Mouse (Mus musculus) kidney, embryonic 16.5 days (tissue): ENCODE measurements around the gene Trmt1. TPM values are rescaled to one million over a fixed set of nuclear protein-coding genes. Genes with fewer than 3 reads are reported as not detected.
"Not testable (repeated sequence)": the region's sequence is repeated elsewhere in the genome, so short reads cannot be mapped to it uniquely, and the experiment has no call there.

Experiments
- ATAC-seq: fragments of 200-750 bp; cut with Nextera tagmentation; 2 replicates; pipeline ENCODE4 v1.8.0; 2017; ENCODE audit warnings: moderate TSS enrichment; ENCODE audit not compliant: low FRiP score, low TSS enrichment
- H3K27ac ChIP-seq: fragments of 300-500 bp; sonication (generic); 2 replicates; pipeline ENCODE4 v1.5.1; 2014; ENCODE audit warnings: low read length
- H3K27me3 ChIP-seq: fragments of 300-500 bp; sonication (generic); 2 replicates; pipeline ENCODE4 v1.6.1; 2014; ENCODE audit warnings: low read length, control low read depth, mixed read lengths; ENCODE audit not compliant: insufficient read depth
- H3K36me3 ChIP-seq: fragments of 300-500 bp; sonication (generic); 2 replicates; pipeline ENCODE4 v1.6.1; 2014; ENCODE audit warnings: low read length, control low read depth, mixed read lengths; ENCODE audit not compliant: insufficient read depth
- H3K4me1 ChIP-seq: fragments of 300-500 bp; sonication (generic); 2 replicates; pipeline ENCODE4 v1.6.1; 2014; ENCODE audit warnings: low read length, control low read depth, mixed read lengths; ENCODE audit not compliant: insufficient read depth
- H3K4me2 ChIP-seq: fragments of 300-500 bp; sonication (generic); replicated peaks from 2 replicates; pipeline ENCODE4 v1.6.1; 2014; ENCODE audit warnings: low read depth, low read length
- H3K4me3 ChIP-seq: fragments of 300-500 bp; sonication (generic); 2 replicates; pipeline ENCODE4 v1.5.1; 2014; ENCODE audit warnings: mild to moderate bottlenecking, low read length
- H3K9ac ChIP-seq: fragments of 300-500 bp; sonication (generic); replicated peaks from 2 replicates; pipeline ENCODE4 v1.6.1; 2014; ENCODE audit warnings: low read length
- H3K9me3 ChIP-seq: fragments of 300-500 bp; sonication (generic); 2 replicates; pipeline ENCODE4 v1.6.1; 2016; ENCODE audit warnings: low read length, control low read depth
- WGBS: fragments of 180-500 bp; shearing (Covaris S2); extraction: QIAGEN DNeasy Blood & Tissue Kit; methylation state at CpG from one replicate; pipeline ENCODE4 v1.1.7; 2014; 5-methylcytosine and 5-hydroxymethylcytosine counted together
- polyA plus RNA-seq: library from polyadenylated mRNA; unstranded; fragments of >200 nt; fragmentation: Nextera tagmentation; extraction: Ambion mirVana; gene quantifications from 2 replicates; pipeline ENCODE4 v1.2.1, GENCODE M21; 2015

Gene Trmt1
- polyA plus RNA-seq, 1 experiment from 2014 or later = 81.5 TPM

- Histone ChIP-seq H3K9me3 (no peaks in the 10 kb centered on the region), H3K4me2 (peak overlapping the region; percentile 72), H3K4me1 (peaks cover 19% of the 10 kb centered on the region), H3K27me3 (no peaks in the 10 kb centered on the region), H3K27ac (peak overlapping the region; percentile 97), H3K36me3 (0 out of 2 replicates have a peak, but pooled peaks cover 5% of the 10 kb centered on the region), H3K4me3 (peak overlapping the region; percentile 80), H3K9ac (peak overlapping the region; percentile 82)
- WGBS = under 1% methylated on average over 29 of the region's 29 CpGs
- peak; percentile 16; the same call in 1 of the 2 replicates for ATAC-seq
Observed at GRCm38 (mm10) chr8:84664566-84665384, 21.3 kb upstream of the Trmt1 start.

- Histone ChIP-seq H3K9ac (peak overlapping the region; percentile 82), H3K9me3 (no peaks in the 10 kb centered on the region), H3K36me3 (0 out of 2 replicates have a peak, but pooled peaks cover 5% of the 10 kb centered on the region), H3K4me3 (peak overlapping the region; percentile 80), H3K4me1 (peaks cover 16% of the 10 kb centered on the region), H3K27ac (peak overlapping the region; percentile 97), H3K27me3 (no peaks in the 10 kb centered on the region), H3K4me2 (peak overlapping the region; percentile 72)
- WGBS = 2% methylated on average over 14 of the region's 14 CpGs
- ATAC-seq = no peak
Observed at GRCm38 (mm10) chr8:84665385-84665893, 20.7 kb upstream of the Trmt1 start.

DNA sequence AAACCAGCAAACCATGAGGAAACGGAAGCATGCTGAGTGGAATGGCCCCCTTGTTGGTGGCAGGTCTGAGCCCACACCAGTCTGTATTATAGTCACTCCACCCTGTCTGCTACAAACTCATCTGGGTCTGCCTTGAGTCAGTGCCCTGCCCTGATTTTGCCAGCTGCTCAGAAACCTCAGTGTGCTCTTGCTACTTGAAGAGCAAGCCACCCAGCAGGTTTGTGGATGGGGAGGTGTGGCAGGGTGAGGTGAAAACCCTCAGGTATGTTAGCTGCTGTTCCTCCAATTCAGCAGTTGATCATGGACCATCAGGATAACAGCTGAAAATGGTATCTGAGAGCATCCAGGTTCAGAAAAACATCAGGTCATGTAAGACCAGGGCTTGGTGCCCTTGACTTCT is 18.0 kb upstream of the Trmt1 start:
- Histone ChIP-seq H3K4me3 (no peak overlapping the region), H3K27me3 (no peaks in the 10 kb centered on the region), H3K4me2 (no peak overlapping the region), H3K9ac (no peak overlapping the region), H3K27ac (no peak overlapping the region), H3K9me3 (no peaks in the 10 kb centered on the region), H3K4me1 (peaks cover 23% of the 10 kb centered on the region), H3K36me3 (peaks cover 10% of the 10 kb centered on the region; the same call in 1 of the 2 replicates)
- ATAC-seq = no peak
- WGBS = 70% methylated on average over 1 of the region's 1 CpGs

DNA sequence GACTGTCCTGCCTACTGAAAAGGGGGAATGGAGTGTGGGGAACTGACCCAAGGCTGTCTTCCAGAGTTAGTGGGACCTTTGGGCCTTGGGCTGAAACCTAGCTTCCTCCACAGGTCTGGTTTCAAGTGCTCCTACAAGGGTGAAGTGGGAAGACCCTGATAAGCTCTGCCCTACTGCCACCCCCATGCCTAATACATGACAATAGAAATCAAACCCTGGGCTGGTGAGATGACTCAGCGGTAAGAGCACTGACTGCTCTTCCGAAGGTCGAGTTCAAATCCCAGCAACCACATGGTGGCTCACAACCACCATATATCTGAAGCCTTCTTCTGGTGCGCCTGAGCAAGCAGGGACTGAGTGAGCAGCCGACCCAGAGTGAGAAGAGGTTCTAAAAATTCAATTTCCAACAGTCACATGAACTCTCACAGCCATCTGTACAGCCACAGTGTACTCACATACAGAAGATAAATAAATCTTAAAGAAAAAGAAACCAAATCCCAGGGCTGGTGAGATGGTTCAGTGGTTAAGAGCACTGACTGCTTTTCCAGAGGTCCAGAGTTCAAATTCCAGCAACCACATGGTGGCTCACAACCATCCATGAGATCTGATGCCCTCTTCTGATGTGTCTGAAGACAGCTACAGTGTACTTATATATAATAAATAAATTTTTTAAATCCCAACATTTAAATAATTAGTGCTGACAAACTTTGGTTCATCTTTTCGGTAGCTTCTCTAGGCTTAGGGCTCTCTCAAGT is 17.2 kb upstream of the Trmt1 start:
- H3K9me3 ChIP-seq = no peaks in the 10 kb centered on the region
- peaks cover 17% of the 10 kb centered on the region; the same call in 1 of the 2 replicates for H3K36me3 ChIP-seq
- H3K4me3 ChIP-seq = no peak overlapping the region
- H3K27me3 ChIP-seq = no peaks in the 10 kb centered on the region
- no peak overlapping the region for H3K4me2 ChIP-seq
- H3K4me1 ChIP-seq = peaks cover 20% of the 10 kb centered on the region; the same call in 1 of the 2 replicates
- H3K27ac ChIP-seq = no peak overlapping the region
- H3K9ac ChIP-seq = no peak overlapping the region
- 67% methylated on average over 6 of the region's 6 CpGs for WGBS
- no peak for ATAC-seq

DNA sequence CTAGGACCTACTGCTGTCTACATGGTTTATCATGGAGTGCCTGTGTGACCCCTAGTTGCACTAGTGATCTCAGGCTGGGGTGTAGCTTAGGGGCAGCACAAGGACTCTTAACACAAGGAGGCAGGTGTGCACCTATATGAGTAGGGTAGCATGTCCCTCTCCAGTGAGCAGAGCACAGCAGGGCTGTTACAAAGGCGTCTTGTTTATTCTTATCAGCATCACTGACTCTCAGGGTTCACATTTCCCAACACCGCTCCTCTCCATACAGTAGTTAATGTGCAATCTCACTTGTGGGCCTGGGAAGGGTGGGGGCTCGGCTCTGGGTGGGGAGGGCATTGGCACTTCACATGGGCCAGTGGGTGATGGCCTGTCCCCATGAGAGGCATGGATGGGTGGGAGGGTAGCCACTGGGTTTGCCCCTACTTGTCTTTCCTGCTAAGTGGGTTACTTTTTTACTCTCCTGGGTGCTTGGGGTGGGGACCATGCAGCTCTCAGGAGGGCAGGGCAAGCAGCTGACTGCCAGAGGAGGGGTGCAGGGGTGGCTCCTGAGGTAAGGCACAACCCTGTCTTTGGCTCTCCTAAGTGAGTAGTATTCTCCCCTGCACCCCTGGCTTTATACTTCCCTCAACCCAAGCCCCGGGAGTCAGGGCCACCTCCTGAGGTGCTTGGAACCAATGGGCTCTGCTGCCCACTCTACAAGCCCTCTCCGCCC is 15.7 kb upstream of the Trmt1 start:
- H3K27ac ChIP-seq = peak overlapping the region; percentile 66
- H3K36me3 ChIP-seq = peaks cover 31% of the 10 kb centered on the region
- not testable (repeated sequence) for H3K4me2 ChIP-seq, H3K9me3 ChIP-seq, H3K9ac ChIP-seq, H3K4me3 ChIP-seq, H3K27me3 ChIP-seq
- 59% methylated on average over 5 of the region's 5 CpGs for WGBS
- ATAC-seq = peak; percentile 58
- H3K4me1 ChIP-seq = peaks cover 20% of the 10 kb centered on the region; the same call in 1 of the 2 replicates

GRCm38 (mm10) chr8:84677305-84677704 is 8.8 kb upstream of the Trmt1 start:
- H3K36me3 ChIP-seq = peaks cover 41% of the 10 kb centered on the region
- H3K9ac ChIP-seq = no peak overlapping the region
- H3K4me2 ChIP-seq = no peak overlapping the region
- H3K27ac ChIP-seq = no peak overlapping the region
- ATAC-seq = no peak
- no peaks in the 10 kb centered on the region for H3K9me3 ChIP-seq
- H3K4me1 ChIP-seq = no peaks in the 10 kb centered on the region
- WGBS = 90% methylated on average over 5 of the region's 5 CpGs
- H3K27me3 ChIP-seq = no peaks in the 10 kb centered on the region
- no peak overlapping the region for H3K4me3 ChIP-seq

DNA sequence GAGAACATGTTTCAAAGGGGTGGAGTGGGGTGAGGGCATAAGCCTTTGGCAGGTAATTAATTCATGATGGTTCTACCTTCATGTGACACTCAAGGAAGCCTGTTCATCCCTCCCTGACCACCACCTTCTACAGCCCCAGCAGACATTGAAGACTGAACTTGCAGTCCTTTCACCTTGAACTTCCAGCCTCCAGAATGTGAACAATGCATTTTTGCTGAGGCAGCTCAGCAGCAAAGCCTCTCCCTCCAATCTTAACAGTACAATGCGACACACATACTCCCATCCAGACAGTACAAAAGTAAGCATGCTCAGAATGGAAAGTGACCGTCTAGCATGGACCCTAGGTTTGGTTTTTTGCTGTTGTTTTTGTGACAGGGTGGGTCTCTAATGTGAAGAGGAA is 4.6 kb upstream of the Trmt1 start:
- Histone ChIP-seq H3K4me3 (no peak overlapping the region), H3K9me3 (no peaks in the 10 kb centered on the region), H3K27me3 (no peaks in the 10 kb centered on the region), H3K4me2 (no peak overlapping the region), H3K36me3 (0 out of 2 replicates have a peak, but pooled peaks cover 5% of the 10 kb centered on the region), H3K4me1 (peaks cover 17% of the 10 kb centered on the region), H3K9ac (no peak overlapping the region), H3K27ac (no peak overlapping the region)
- ATAC-seq = no peak
- 74% methylated on average over 2 of the region's 2 CpGs for WGBS

DNA sequence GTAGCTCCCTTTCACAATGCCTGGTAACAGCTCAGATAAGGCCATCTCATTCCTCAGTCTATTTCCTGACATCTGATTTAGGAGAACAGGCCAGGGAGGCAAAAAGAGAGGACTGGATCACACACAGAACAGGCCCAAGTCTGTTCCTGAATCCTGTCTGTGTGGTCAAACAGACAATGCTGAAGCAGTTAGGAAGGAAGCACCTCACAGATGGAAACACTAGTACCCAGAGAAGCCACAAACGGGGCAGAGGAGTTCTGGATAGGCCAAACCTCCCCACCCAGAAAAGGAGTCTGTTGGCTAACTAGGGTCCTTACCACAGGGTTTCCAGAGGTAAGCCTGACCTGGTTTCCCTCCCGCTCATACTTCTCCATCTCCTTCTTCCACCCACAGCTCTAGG is 3.9 kb upstream of the Trmt1 start:
- no peaks in the 10 kb centered on the region for H3K36me3 ChIP-seq
- no peak overlapping the region for H3K27ac ChIP-seq
- H3K4me3 ChIP-seq = no peak overlapping the region
- peaks cover 19% of the 10 kb centered on the region for H3K4me1 ChIP-seq
- no peaks in the 10 kb centered on the region for H3K9me3 ChIP-seq
- H3K27me3 ChIP-seq = no peaks in the 10 kb centered on the region
- no peak for ATAC-seq
- WGBS = 92% methylated on average over 2 of the region's 2 CpGs
- no peak overlapping the region for H3K4me2 ChIP-seq
- H3K9ac ChIP-seq = no peak overlapping the region

DNA sequence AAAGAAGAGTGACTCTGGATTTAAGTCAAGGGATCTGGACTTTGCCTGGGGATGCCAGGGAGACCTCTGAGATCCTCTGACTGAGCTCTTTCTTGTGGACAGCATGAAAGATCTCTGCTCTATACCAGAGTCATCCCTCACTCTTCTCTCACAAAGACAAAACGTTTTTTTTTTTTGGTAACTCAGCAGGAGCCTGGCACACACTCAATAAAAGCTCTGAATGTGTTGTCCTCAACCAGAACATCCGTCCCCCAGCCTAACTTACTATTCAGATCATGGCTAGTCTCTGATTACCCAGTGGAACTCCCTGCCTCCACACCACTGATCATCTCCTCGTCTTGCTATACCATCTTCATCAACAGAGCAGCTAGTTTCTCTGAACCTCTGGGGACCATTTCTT is 1.6 kb upstream of the Trmt1 start:
- no peak for ATAC-seq
- Histone ChIP-seq H3K9ac (no peak overlapping the region), H3K36me3 (no peaks in the 10 kb centered on the region), H3K27me3 (no peaks in the 10 kb centered on the region), H3K4me2 (no peak overlapping the region), H3K4me3 (no peak overlapping the region), H3K4me1 (peaks cover 31% of the 10 kb centered on the region), H3K27ac (no peak overlapping the region), H3K9me3 (no peaks in the 10 kb centered on the region)
- 54% methylated on average over 3 of the region's 3 CpGs for WGBS
